Mouse (Mus musculus) forebrain, embryonic 11.5 days (tissue): Measurements from ENCODE around the gene Gsdma3. TPM values are rescaled to one million over a fixed set of nuclear protein-coding genes. Genes with fewer than 3 reads are reported as not detected.
"Not testable (repeated sequence)": the region's sequence is repeated elsewhere in the genome, so short reads cannot be mapped to it uniquely, and the experiment has no call there.

Source experiments
- ATAC-seq: fragments of 200-750 bp; cut with Nextera tagmentation; replicated peaks from 2 replicates; pipeline ENCODE4 v1.8.0; 2017; ENCODE audit warnings: moderate TSS enrichment; ENCODE audit not compliant: low FRiP score
- DNase-seq: peaks from one replicate; pipeline ENCODE4 v3.0.0-alpha.2; 2017; ENCODE audit warnings: low spot score
- H3K27ac ChIP-seq: fragments of 300-500 bp; sonication (generic); 2 replicates; pipeline ENCODE4 v1.5.1; 2014; ENCODE audit warnings: low read depth, low read length
- H3K27me3 ChIP-seq: fragments of 300-500 bp; sonication (generic); 2 replicates; pipeline ENCODE4 v1.6.1; 2014; ENCODE audit warnings: mild to moderate bottlenecking, low read length, mixed read lengths; ENCODE audit not compliant: control insufficient read depth, insufficient read depth
- H3K36me3 ChIP-seq: fragments of 300-500 bp; sonication (generic); 2 replicates; pipeline ENCODE4 v1.6.1; 2014; ENCODE audit warnings: mild to moderate bottlenecking, low read length, moderate library complexity, mixed read lengths; ENCODE audit not compliant: control insufficient read depth, insufficient read depth
- H3K4me1 ChIP-seq: fragments of 300-500 bp; sonication (generic); replicated peaks from 2 replicates; pipeline ENCODE4 v1.6.1; 2014; ENCODE audit warnings: low read length, mixed read lengths; ENCODE audit not compliant: control insufficient read depth, insufficient read depth
- H3K4me2 ChIP-seq: fragments of 300-500 bp; sonication (generic); 2 replicates; pipeline ENCODE4 v1.6.1; 2014; ENCODE audit warnings: low read depth, mild to moderate bottlenecking, low read length, moderate library complexity, mixed read lengths; ENCODE audit not compliant: severe bottlenecking
- H3K4me3 ChIP-seq: fragments of 300-500 bp; sonication (generic); 2 replicates; pipeline ENCODE4 v1.5.1; 2014; ENCODE audit warnings: low read depth, low read length
- H3K9ac ChIP-seq: fragments of 300-500 bp; sonication (generic); 2 replicates; pipeline ENCODE4 v1.6.1; 2014; ENCODE audit warnings: low read length
- H3K9me3 ChIP-seq: fragments of 300-500 bp; sonication (generic); 2 replicates; pipeline ENCODE4 v1.6.1; 2016; ENCODE audit warnings: low read length, mixed read lengths; ENCODE audit not compliant: control insufficient read depth
- WGBS: fragments of 180-500 bp; shearing (Covaris S2); extraction: QIAGEN DNeasy Blood & Tissue Kit; methylation state at CpG from one replicate; pipeline ENCODE4 v1.1.7; 2014; 5-methylcytosine and 5-hydroxymethylcytosine counted together
- polyA plus RNA-seq: library from polyadenylated mRNA; unstranded; fragments of >200 nt; fragmentation: Nextera tagmentation; extraction: Ambion mirVana; gene quantifications from 2 replicates; pipeline ENCODE4 v1.2.1, GENCODE M21; 2014

The Gsdma3 gene
- polyA plus RNA-seq, 1 experiment from 2014 or later: not detected

DNA sequence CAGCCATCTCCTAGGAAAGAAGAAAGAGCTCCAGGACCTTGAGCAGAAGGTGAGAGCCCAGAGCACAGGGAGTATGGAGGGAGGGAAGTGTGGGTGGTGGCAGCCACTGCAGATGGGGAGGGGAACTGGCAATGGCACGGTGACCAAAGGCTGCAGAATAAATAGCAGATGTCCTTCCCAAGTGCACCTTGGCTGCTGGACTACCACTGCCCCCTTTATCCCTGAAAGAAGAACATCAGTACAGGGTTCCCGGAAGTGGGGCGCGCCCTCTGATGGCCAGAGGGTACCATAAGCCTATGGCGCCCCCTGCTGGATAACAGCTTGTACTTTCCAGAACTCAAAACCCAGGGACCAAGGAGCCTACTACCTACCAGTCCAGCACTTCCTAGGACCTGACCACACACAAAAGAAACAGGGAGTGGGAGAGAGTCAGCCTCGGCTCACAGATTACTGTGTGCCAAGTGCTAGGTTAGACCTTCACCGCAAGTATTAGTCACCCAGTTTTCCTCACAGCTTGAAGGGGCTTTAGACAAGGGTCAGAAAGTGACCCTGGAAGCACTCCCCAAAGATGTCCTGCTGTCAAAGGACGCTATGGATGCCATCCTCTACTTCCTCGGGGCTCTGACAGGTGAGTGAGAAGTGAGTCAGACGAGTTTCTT, 9.3 kb downstream of the Gsdma3 start:
- H3K9me3 ChIP-seq, H3K4me2 ChIP-seq, H3K27ac ChIP-seq, H3K27me3 ChIP-seq, H3K4me3 ChIP-seq, ATAC-seq, H3K9ac ChIP-seq, H3K4me1 ChIP-seq, H3K36me3 ChIP-seq: not testable (repeated sequence)
- 36% methylated on average over 10 of the region's 10 CpGs for WGBS
- DNase-seq: peak; percentile 54

DNA sequence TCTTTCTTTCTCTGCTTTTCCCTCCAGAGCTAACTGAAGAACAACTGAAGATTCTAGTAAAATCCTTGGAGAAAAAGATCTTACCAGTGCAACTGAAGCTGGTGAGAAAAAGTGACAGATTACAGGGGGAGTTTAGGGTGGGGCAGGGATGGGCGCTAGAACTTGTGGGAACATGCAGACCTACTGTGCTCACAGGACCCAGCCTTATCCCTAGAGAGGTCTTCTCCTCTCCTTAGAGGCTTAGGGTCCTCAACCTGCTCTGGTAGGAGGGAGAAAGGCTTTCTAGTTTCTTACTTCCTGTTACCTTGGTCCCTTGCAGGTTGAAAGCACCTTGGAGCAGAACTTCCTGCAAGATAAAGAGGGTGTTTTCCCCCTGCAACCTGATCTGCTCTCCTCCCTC, 11.3 kb downstream of the Gsdma3 start:
- no peak for DNase-seq
- H3K4me3 ChIP-seq: no peak overlapping the region
- no peaks in the 10 kb centered on the region; the same call in 1 of the 2 replicates for H3K27me3 ChIP-seq
- no peaks in the 10 kb centered on the region for H3K9me3 ChIP-seq
- 88% methylated on average over 1 of the region's 1 CpGs for WGBS
- no peak overlapping the region for H3K9ac ChIP-seq
- H3K27ac ChIP-seq: no peak overlapping the region
- H3K4me2 ChIP-seq: no peak overlapping the region
- ATAC-seq: no peak
- no peaks in the 10 kb centered on the region for H3K36me3 ChIP-seq
- H3K4me1 ChIP-seq: no peaks in the 10 kb centered on the region

DNA sequence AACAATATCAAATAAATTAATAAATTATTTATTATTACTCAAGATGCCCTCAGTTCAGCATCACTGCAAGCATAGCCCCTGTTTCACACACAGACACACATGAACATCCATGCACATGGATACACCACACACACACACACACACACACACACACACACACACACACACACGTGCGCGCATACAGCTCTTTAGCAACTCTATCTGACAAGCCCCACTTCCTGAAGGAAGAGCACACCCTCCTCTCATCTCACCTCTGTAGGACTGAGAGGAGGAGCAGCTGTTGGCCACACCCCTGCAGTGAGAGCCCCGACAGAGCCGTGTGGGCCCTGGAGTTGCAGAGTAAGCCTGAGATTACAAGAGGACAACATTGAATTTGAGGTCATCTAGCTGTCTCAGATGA, 13.9 kb downstream of the Gsdma3 start:
- ATAC-seq (no peak), DNase-seq (no peak)
- WGBS: 75% methylated on average over 5 of the region's 5 CpGs

DNA sequence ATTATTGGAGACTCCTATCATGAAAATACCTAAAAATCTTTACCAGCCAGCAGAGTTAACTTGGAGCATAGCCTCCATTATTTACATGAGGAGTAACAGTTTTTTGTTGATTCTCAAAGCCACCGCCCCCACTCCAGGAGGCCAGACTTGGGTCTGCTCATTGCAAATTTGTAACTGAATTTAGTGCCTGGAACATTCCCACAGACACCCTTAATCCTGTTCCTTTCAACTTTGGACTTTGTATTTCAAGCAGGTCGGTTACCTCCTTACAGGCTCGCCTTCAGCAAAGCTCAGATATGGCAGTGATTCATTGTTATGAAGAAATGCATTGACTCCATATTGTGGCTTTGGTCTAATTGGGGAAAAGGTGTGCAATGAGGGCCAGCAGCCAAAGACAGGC, 18.6 kb downstream of the Gsdma3 start:
- H3K36me3 ChIP-seq: no peaks in the 10 kb centered on the region
- WGBS: 87% methylated on average over 3 of the region's 3 CpGs
- H3K9ac ChIP-seq: no peak overlapping the region
- H3K9me3 ChIP-seq: no peaks in the 10 kb centered on the region
- H3K27me3 ChIP-seq: no peaks in the 10 kb centered on the region; the same call in 1 of the 2 replicates
- H3K4me1 ChIP-seq: no peaks in the 10 kb centered on the region
- ATAC-seq (no peak), DNase-seq (no peak)
- H3K4me3 ChIP-seq: no peak overlapping the region
- H3K27ac ChIP-seq: no peak overlapping the region
- no peak overlapping the region for H3K4me2 ChIP-seq

More for the DNA sequence above, 13.9 kb downstream of the Gsdma3 start:
- H3K4me2 ChIP-seq: no peak overlapping the region
- no peaks in the 10 kb centered on the region; the same call in 1 of the 2 replicates for H3K27me3 ChIP-seq
- H3K4me3 ChIP-seq: no peak overlapping the region
- H3K27ac ChIP-seq: no peak overlapping the region
- no peaks in the 10 kb centered on the region for H3K9me3 ChIP-seq
- no peaks in the 10 kb centered on the region for H3K4me1 ChIP-seq
- H3K9ac ChIP-seq: no peak overlapping the region
- H3K36me3 ChIP-seq: no peaks in the 10 kb centered on the region

DNA sequence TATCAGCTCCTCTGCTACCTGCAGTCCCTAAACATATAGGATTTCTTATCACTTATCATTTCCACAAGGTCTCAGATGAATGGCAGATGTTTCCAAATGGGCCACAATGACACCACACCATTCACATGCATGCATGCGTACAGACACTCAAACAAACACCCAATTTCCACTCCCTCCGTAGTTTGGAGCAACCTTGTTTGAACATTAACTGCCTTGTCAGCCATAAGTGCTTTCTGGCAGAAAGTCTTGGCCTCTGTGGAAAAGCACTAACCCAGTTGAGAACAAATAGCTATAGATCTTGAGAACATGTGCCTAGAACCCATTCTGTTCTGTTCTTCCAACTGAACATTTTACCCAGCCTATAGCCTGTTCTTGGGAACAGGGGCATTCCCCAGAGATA, 19.8 kb downstream of the Gsdma3 start:
- no peak overlapping the region for H3K4me3 ChIP-seq
- ATAC-seq: no peak
- H3K9ac ChIP-seq: no peak overlapping the region
- no peak overlapping the region for H3K27ac ChIP-seq
- 84% methylated on average over 2 of the region's 2 CpGs for WGBS
- no peak overlapping the region for H3K4me2 ChIP-seq
- H3K27me3 ChIP-seq: no peaks in the 10 kb centered on the region; the same call in 1 of the 2 replicates
- H3K4me1 ChIP-seq: no peaks in the 10 kb centered on the region
- H3K9me3 ChIP-seq: no peaks in the 10 kb centered on the region
- no peak for DNase-seq
- no peaks in the 10 kb centered on the region for H3K36me3 ChIP-seq

DNA sequence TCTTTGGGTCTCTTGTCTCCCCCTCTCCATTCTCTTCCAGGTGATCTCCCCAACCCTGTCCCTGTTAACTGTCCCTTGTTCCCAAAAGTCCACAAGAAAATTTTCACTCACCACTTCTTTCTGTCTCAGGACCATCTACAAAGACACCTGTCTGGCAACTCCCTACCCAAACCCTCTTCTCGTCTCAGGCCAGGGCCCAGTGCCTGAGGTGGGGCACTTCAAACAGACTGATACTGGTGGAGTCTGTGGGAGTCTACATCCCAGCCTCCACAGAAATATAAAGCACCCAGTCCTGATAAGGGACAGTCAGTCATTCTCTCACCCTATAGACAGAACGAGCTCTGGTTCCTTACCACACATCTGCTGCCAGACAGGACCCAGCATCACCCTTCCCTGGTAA, 20.3 kb downstream of the Gsdma3 start, which contains the start of gene Gsdma2:
Gene Gsdma2 (plus strand): TSS at position 301 of the 400 bp plus-strand sequence.
- H3K27ac ChIP-seq: no peak within 1 kb of the TSS
- no peaks in the 10 kb centered on the region for H3K9me3 ChIP-seq
- no peaks in the 10 kb centered on the region for H3K36me3 ChIP-seq
- H3K4me3 ChIP-seq: no peak within 1 kb of the TSS
- WGBS: 76% methylated on average over 2 of the region's 2 CpGs
- no peak for ATAC-seq
- no peaks in the 10 kb centered on the region; the same call in 1 of the 2 replicates for H3K27me3 ChIP-seq
- no peak within 1 kb of the TSS for H3K4me2 ChIP-seq
- H3K4me1 ChIP-seq: no peaks in the 10 kb centered on the region
- no peak for DNase-seq
- H3K9ac ChIP-seq: no peak within 1 kb of the TSS

GRCm38 (mm10) chr11:98655076-98655475, 28.9 kb downstream of the Gsdma3 start:
- not testable (repeated sequence) for H3K4me1 ChIP-seq, H3K27ac ChIP-seq, H3K9ac ChIP-seq, H3K4me2 ChIP-seq, ATAC-seq, H3K36me3 ChIP-seq, H3K9me3 ChIP-seq, H3K27me3 ChIP-seq, H3K4me3 ChIP-seq
- peak; percentile 67 for DNase-seq
- WGBS: 17% methylated on average over 7 of the region's 7 CpGs

DNA sequence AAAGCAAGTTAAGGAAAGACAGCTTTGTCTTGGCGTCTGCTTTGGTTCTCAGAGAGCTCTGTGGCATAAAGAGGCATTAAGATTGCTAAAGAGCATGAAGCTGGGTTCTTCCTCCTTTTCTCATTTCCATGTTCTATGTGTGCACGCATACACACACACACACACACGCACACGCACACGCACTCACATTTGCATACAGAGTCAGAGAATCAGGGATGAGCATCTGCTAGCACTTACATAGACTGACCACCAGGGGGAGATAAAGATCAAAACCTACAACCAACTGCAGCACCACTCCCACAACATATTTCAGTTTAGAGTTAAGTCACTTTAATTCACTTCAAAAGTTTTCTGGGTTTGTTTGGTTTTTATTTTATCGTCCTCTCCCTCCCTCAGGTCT, 34.4 kb downstream of the Gsdma3 start:
- no peak overlapping the region for H3K27ac ChIP-seq
- no peak for DNase-seq
- H3K27me3 ChIP-seq: no peaks in the 10 kb centered on the region
- ATAC-seq: no peak
- H3K36me3 ChIP-seq: no peaks in the 10 kb centered on the region
- no peak overlapping the region for H3K4me3 ChIP-seq
- H3K4me2 ChIP-seq: no peak overlapping the region
- no peaks in the 10 kb centered on the region for H3K9me3 ChIP-seq
- no peak overlapping the region for H3K9ac ChIP-seq
- H3K4me1 ChIP-seq: no peaks in the 10 kb centered on the region
- 13% methylated on average over 6 of the region's 6 CpGs for WGBS

DNA sequence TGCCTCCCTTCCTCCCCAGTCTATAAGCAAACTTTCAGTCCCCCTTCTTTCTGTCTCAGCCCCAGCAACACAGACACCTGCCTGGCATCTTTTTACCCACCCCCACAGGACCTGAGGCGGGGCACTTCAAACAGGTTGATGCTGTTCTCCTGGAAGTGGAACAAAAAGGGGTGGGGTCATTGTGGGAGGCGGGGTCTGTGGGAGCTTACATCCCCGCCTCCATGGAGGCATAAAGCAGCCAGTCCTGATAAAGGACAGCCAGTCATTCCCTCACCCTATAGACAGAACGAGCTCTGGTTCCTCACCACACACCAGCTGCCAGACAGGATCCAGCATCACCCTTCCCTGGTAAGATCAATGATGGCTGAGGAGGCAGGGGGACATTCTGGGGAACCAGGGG, 37.9 kb downstream of the Gsdma3 start, which contains the start of gene Gsdma:
Gene Gsdma (plus strand): TSS at position 261 of the 400 bp plus-strand sequence.
- Histone ChIP-seq H3K27me3 (no peaks in the 10 kb centered on the region), H3K9me3 (no peaks in the 10 kb centered on the region), H3K4me2 (no peak within 1 kb of the TSS), H3K36me3 (no peaks in the 10 kb centered on the region), H3K9ac (no peak within 1 kb of the TSS), H3K4me3 (no peak within 1 kb of the TSS), H3K27ac (no peak within 1 kb of the TSS), H3K4me1 (no peaks in the 10 kb centered on the region)
- DNase-seq: no peak
- 18% methylated on average over 4 of the region's 4 CpGs for WGBS
- no peak for ATAC-seq
